In genomic region chr16:38780960-38781572, GRCm38 (mm10) we compare ENCODE assay signal across 27 mouse cellular contexts. TPM values are rescaled to one million over a fixed set of nuclear protein-coding genes. Genes with fewer than 3 reads are reported as not detected.
DNase-seq lines count a peak whose midpoint lies in the region; ATAC-seq and TF ChIP-seq lines count a peak whose summit lies in the region.
"Had no signal": no experiment of that assay in that cellular context is flagged by ENCODE, and none has a peak within 500 bp of the region (broad histone marks: within the 10 kb centered on the region; RNA-seq: fewer than 3 reads in every experiment).

No protein-coding gene starts in this region.

- no peak overlapping the region for H3K9ac ChIP-seq in intestine, embryonic 15.5 days
- H3K9ac ChIP-seq in intestine, embryonic 16.5 days (ENCODE audit: low read depth, low read length) = no peak overlapping the region
- H3K9ac ChIP-seq in intestine, postnatal 0 days (ENCODE audit: low read depth, low read length) = no peak overlapping the region

- TF ChIP-seq POLR2A in kidney, adult 2 months (IDR thresholded peaks at IDR 0.05; ENCODE audit: low read depth, low read length) = no peak

- ATAC-seq in intestine, embryonic 15.5 days = peak; percentile 73
- ATAC-seq in intestine, embryonic 16.5 days = peak; percentile 77
- ATAC-seq in intestine, postnatal 0 days = peak; percentile 63
- no peak for ATAC-seq in megakaryocyte, adult 5-6 weeks (ENCODE audit: poor library complexity, severe bottlenecking)
- ATAC-seq: activated CD4-positive, CD25-positive, alpha-beta regulatory T cell, adult 4 months; CD4-positive, CD25-positive, alpha-beta regulatory T cell, adult 4 months; Patski had no signal

- no peak overlapping the region for H3K4me3 ChIP-seq in intestine, embryonic 15.5 days (replicated peaks)
- H3K4me3 ChIP-seq in intestine, embryonic 16.5 days (ENCODE audit: low read length) = no peak overlapping the region
- H3K4me3 ChIP-seq in intestine, postnatal 0 days (ENCODE audit: low read depth, low read length) = no peak overlapping the region
- H3K4me3 ChIP-seq in kidney, adult 2 months (ENCODE audit: insufficient read depth, low read depth, low read length) = no peak overlapping the region

- no peaks in the 10 kb centered on the region for H3K27me3 ChIP-seq in intestine, embryonic 15.5 days (replicated peaks)
- H3K27me3 ChIP-seq in intestine, embryonic 16.5 days (replicated peaks; ENCODE audit: control insufficient read depth, insufficient read depth, low read length) = no peaks in the 10 kb centered on the region
- 0 out of 2 replicates have a peak, but pooled peaks cover 2% of the 10 kb centered on the region for H3K27me3 ChIP-seq in intestine, postnatal 0 days (replicated peaks; ENCODE audit: control insufficient read depth, insufficient read depth, low read length)
- no peaks in the 10 kb centered on the region for H3K27me3 ChIP-seq in kidney, adult 2 months (replicated peaks; ENCODE audit: control insufficient read depth, insufficient read depth, low read length)
- H3K27me3 ChIP-seq: CH12.LX, Patski had no signal

- H3K36me3 ChIP-seq in intestine, embryonic 15.5 days = no peaks in the 10 kb centered on the region
- no peaks in the 10 kb centered on the region for H3K36me3 ChIP-seq in intestine, embryonic 16.5 days (ENCODE audit: control insufficient read depth, insufficient read depth, low read length)
- H3K36me3 ChIP-seq in intestine, postnatal 0 days (ENCODE audit: control insufficient read depth, insufficient read depth) = no peaks in the 10 kb centered on the region
- H3K36me3 ChIP-seq in kidney, adult 2 months (ENCODE audit: control insufficient read depth, insufficient read depth, low read length) = no peaks in the 10 kb centered on the region
- H3K36me3 ChIP-seq: G1E had no signal

- no peak overlapping the region for H3K27ac ChIP-seq in intestine, embryonic 15.5 days
- H3K27ac ChIP-seq in intestine, embryonic 16.5 days (ENCODE audit: low read length) = no peak overlapping the region
- no peak overlapping the region for H3K27ac ChIP-seq in intestine, postnatal 0 days (ENCODE audit: low read depth, low read length)
- H3K27ac ChIP-seq in kidney, adult 2 months (ENCODE audit: insufficient read depth, low read depth, low read length) = no peak overlapping the region

- H3K9me3 ChIP-seq in intestine, embryonic 15.5 days = no peaks in the 10 kb centered on the region
- H3K9me3 ChIP-seq in intestine, embryonic 16.5 days (ENCODE audit: control insufficient read depth, low read length) = no peaks in the 10 kb centered on the region
- no peaks in the 10 kb centered on the region for H3K9me3 ChIP-seq in intestine, postnatal 0 days (ENCODE audit: control insufficient read depth)
- H3K9me3 ChIP-seq: G1E had no signal

- peak; percentile 8 for DNase-seq in urinary bladder, adult 2 months (ENCODE audit: low spot score)
- no peak for DNase-seq in urinary bladder, adult 18-20 months (ENCODE audit: low spot score in 2 of 2)
- no peak for DNase-seq in kidney, adult 2 months
- no peak for DNase-seq in lung, postnatal 10 days
- DNase-seq: adrenal gland, adult 2 months; adrenal gland, adult 8-10 months; adrenal gland, postnatal 10 days; adrenal gland, postnatal 14 days; adrenal gland, postnatal 25 days; adrenal gland, postnatal 36 days; B cell, adult 2 months; cerebellum, adult 11 months; cerebellum, adult 11-12 months had no signal

- H3K4me2 ChIP-seq in intestine, embryonic 15.5 days (replicated peaks) = no peak overlapping the region
- no peak overlapping the region for H3K4me2 ChIP-seq in intestine, embryonic 16.5 days (ENCODE audit: low read depth, low read length)
- H3K4me2 ChIP-seq in intestine, postnatal 0 days (replicated peaks; ENCODE audit: low read depth) = no peak overlapping the region

- H3K4me1 ChIP-seq in intestine, embryonic 15.5 days (replicated peaks) = no peaks in the 10 kb centered on the region
- peaks cover 6% of the 10 kb centered on the region; the same call in 1 of the 2 replicates for H3K4me1 ChIP-seq in intestine, embryonic 16.5 days (ENCODE audit: control insufficient read depth, insufficient read depth, low read length)
- no peaks in the 10 kb centered on the region; the same call in 1 of the 2 replicates for H3K4me1 ChIP-seq in intestine, postnatal 0 days (replicated peaks; ENCODE audit: control insufficient read depth, insufficient read depth, low read length)
- no peaks in the 10 kb centered on the region for H3K4me1 ChIP-seq in kidney, adult 2 months (ENCODE audit: control insufficient read depth, insufficient read depth, low read length)

- 85% methylated on average over 7 of the region's 7 CpGs for WGBS in intestine, embryonic 15.5 days
- 82% methylated on average over 7 of the region's 7 CpGs for WGBS in intestine, embryonic 16.5 days
- WGBS in intestine, postnatal 0 days = 58% methylated on average over 7 of the region's 7 CpGs
- 88% methylated on average over 7 of the region's 7 CpGs for WGBS in kidney, adult 2 months

- TF ChIP-seq CTCF in intestine, postnatal 0 days (IDR thresholded peaks at IDR 0.05; ENCODE audit: low read depth) = no peak
- no peak for TF ChIP-seq CTCF in kidney, adult 2 months (conservative IDR thresholded peaks at IDR 0.05; ENCODE audit: insufficient read depth, insufficient read length, low read depth, low read length)

RNA-seq across cellular contexts. Expression of gene Upk1b, which starts 19.1 kb away (rescaled TPM):
- polyA plus RNA-seq in urinary bladder, adult 2 months (2012; rRNA removed) = 1,242 and 1,579 TPM in 2 replicates
- polyA plus RNA-seq in intestine, embryonic 15.5 days (2015; fragmentation: Nextera tagmentation; extraction: Ambion mirVana) = 14.4 and 16.8 TPM in 2 replicates
- polyA plus RNA-seq in intestine, embryonic 16.5 days (2015; fragmentation: Nextera tagmentation; extraction: Ambion mirVana) = 12.0 and 13.6 TPM in 2 replicates
- polyA plus RNA-seq in intestine, postnatal 0 days (2015; fragmentation: Nextera tagmentation; extraction: Ambion mirVana) = 12.3 and 12.7 TPM in 2 replicates
- polyA plus RNA-seq in kidney, adult 2 months (2012; rRNA removed) = 5.3 and 7.4 TPM in 2 replicates
- total RNA-seq in megakaryocyte, adult 5-6 weeks (2015) = 1.0 and 1.3 TPM in 2 replicates
- 1.2 and 1.7 TPM in 2 replicates for total RNA-seq in megakaryocyte, adult 5-6 weeks (2017)
- total RNA-seq: CH12.LX, MEL had no signal
- polyA plus RNA-seq: activated CD4-positive, CD25-positive, alpha-beta regulatory T cell, adult 4 months; CD4-positive, CD25-positive, alpha-beta regulatory T cell, adult 4 months; G1E; Patski had no signal

RNA-seq across cellular contexts. Expression of gene B4galt4, which starts 39.0 kb away (rescaled TPM):
- 16.6 and 17.2 TPM in 2 replicates for polyA plus RNA-seq in urinary bladder, adult 2 months (2012; rRNA removed)
- polyA plus RNA-seq in intestine, embryonic 15.5 days (2015; fragmentation: Nextera tagmentation; extraction: Ambion mirVana) = 21.5 and 22.1 TPM in 2 replicates
- polyA plus RNA-seq in intestine, embryonic 16.5 days (2015; fragmentation: Nextera tagmentation; extraction: Ambion mirVana) = 21.7 and 22.0 TPM in 2 replicates
- polyA plus RNA-seq in intestine, postnatal 0 days (2015; fragmentation: Nextera tagmentation; extraction: Ambion mirVana) = 21.2 and 23.5 TPM in 2 replicates
- polyA plus RNA-seq in kidney, adult 2 months (2012; rRNA removed) = 5.0 and 5.4 TPM in 2 replicates
- total RNA-seq in megakaryocyte, adult 5-6 weeks (2015) = 12.2 and 20.8 TPM in 2 replicates
- 21.4 and 26.2 TPM in 2 replicates for total RNA-seq in megakaryocyte, adult 5-6 weeks (2017)
- total RNA-seq: CH12.LX, G1E, MEL had no signal
- polyA plus RNA-seq: G1E had no signal

RNA-seq across cellular contexts. Expression of gene 4930435E12Rik, which starts 47.5 kb away (rescaled TPM):
- not detected in 2 replicates for polyA plus RNA-seq in urinary bladder, adult 2 months (2012; rRNA removed)
- polyA plus RNA-seq in intestine, embryonic 15.5 days (2015; fragmentation: Nextera tagmentation; extraction: Ambion mirVana) = not detected in 2 replicates
- polyA plus RNA-seq in intestine, embryonic 16.5 days (2015; fragmentation: Nextera tagmentation; extraction: Ambion mirVana) = not detected in 2 replicates
- not detected in 2 replicates for polyA plus RNA-seq in intestine, postnatal 0 days (2015; fragmentation: Nextera tagmentation; extraction: Ambion mirVana)
- not detected in 2 replicates for polyA plus RNA-seq in kidney, adult 2 months (2012; rRNA removed)
- total RNA-seq in megakaryocyte, adult 5-6 weeks (2015) = not detected in 2 replicates
- total RNA-seq in megakaryocyte, adult 5-6 weeks (2017) = not detected in 2 replicates
- total RNA-seq: adrenal gland, adult 18-20 months; adrenal gland, adult 2 months; adrenal gland, adult 8-10 months; adrenal gland, postnatal 10 days; adrenal gland, postnatal 14 days; adrenal gland, postnatal 25 days; adrenal gland, postnatal 36 days; adrenal gland, postnatal 4 days; CH12.LX; MEL had no signal
- polyA plus RNA-seq: activated CD4-positive, CD25-positive, alpha-beta regulatory T cell, adult 4 months; adrenal gland, adult 2 months; brain, embryonic 14.5 days; C2C12; CD4-positive, CD25-positive, alpha-beta regulatory T cell, adult 4 months; G1E; Patski had no signal

Comparison
In these comparisons a context has a peak if more than half of its experiments do, and no peak if none do; other contexts are left out.
1. RNA of gene Upk1b, which starts 19.1 kb away (polyA plus RNA-seq): 1,242 to 1,579 TPM in urinary bladder, adult 2 months; 14.4 to 16.8 TPM in intestine, embryonic 15.5 days, 12.0 to 13.6 TPM in intestine, embryonic 16.5 days, 12.3 to 12.7 TPM in intestine, postnatal 0 days and 5.3 to 7.4 TPM in kidney, adult 2 months; every median in the first group is over 10 times any median in the second.